Mouse (Mus musculus) brain, embryonic 18.5 days (tissue): ENCODE results near the gene Poc5.

Experiments
- DNase-seq: peaks from one replicate; pipeline ENCODE4 v3.0.0-alpha.2; 2012; ENCODE audit warnings: low read depth, low spot score

Poc5 gene

GRCm38 (mm10) chr13:96388042-96388888 lies at the start of gene Poc5:
Gene Poc5, plus strand, starts transcription at chr13:96388294.
- peak; percentile 98 for DNase-seq

GRCm38 (mm10) chr13:96341461-96341860 lies 46.6 kb upstream of the Poc5 start:
- DNase-seq: no peak

DNA sequence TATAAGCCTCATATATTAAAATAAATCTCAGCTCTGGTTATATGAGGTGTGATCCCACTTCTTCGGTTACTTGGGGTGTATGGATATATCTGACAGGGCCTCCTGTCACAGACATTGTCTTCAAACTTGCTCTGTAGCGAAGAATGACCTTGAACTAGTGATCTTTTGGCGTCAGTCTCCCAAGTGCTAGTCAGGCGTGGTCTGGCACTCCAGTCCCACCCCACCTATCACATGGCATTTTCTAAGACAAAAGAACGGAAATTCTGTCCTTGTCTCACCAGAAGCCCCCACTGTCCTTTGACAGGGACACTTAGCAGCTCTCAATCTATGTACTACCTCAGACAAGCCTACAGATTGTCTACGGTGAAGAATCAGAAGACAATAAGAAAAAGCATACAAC lies 43.3 kb upstream of the Poc5 start:
- DNase-seq: no peak

DNA sequence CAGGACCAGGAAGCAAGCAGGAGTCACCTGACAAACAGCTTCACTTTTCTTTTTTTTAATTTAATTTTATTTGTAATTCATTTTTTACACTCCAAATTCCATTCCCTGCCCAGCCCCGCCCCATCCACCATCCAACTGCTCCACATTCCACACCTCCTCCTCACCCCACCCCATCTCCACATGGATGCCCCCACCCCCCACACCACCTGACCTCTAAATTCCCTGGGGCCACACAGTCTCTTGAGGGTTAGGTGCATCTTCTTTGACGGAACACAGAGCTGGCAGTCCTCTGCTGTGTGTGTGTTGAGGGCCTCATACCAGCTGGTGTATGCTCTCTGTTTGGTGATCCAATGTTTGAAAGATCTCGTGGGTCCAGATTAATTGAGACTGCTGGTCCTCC lies 41.5 kb upstream of the Poc5 start:
- DNase-seq: no peak

- no peak for DNase-seq
Observed at GRCm38 (mm10) chr13:96350207-96350606, 37.9 kb upstream of the Poc5 start.

DNA sequence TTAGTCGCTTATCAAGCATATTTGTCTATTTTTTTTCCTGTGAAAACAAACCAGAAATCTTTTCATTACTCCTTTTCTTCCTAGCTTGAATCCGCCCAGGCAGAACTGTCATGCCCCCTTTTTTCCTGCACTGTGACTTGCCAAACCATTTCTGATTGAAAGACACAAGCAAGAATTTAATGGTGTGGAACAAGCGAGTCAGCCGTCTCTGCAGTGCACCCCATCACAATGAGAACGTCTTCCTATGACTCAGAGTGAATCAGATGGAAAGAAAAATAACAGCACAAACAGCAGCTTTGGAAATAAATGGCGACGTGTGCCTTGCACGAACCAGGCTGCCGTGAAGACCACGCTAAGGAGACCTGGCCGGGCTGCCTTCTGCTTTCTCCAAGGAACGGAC lies 36.8 kb upstream of the Poc5 start:
- no peak for DNase-seq

GRCm38 (mm10) chr13:96375519-96375918 lies 12.6 kb upstream of the Poc5 start:
- no peak for DNase-seq

GRCm38 (mm10) chr13:96376871-96377270 lies 11.2 kb upstream of the Poc5 start:
- no peak for DNase-seq

- DNase-seq: no peak
Observed at GRCm38 (mm10) chr13:96377883-96378282, 10.2 kb upstream of the Poc5 start.

- DNase-seq: no peak
Observed at GRCm38 (mm10) chr13:96389301-96389700, 1.2 kb downstream of the Poc5 start.

DNA sequence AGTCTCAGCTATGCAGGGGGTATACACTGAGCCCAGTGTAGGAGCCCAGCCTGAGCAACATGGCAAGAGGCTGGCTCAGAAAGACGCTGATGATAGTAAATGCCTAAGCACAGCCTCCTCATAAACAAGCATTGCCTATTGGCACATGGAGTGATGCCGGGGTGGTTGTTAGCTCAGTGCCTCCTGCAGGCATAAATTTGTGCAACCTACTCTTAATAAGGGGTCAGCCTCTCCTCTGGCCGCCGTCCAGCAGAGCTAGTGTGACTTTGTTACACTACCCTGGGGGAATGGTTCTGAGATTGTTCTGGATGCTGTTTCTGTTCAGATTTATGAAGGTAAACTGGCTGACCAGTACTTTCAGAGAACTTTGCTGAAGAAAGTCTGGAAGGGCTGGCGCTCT lies 13.2 kb downstream of the Poc5 start:
- no peak for DNase-seq

GRCm38 (mm10) chr13:96405518-96405917 lies 17.4 kb downstream of the Poc5 start:
- no peak for DNase-seq

- DNase-seq: no peak
Observed at GRCm38 (mm10) chr13:96407040-96407439, 18.9 kb downstream of the Poc5 start.

DNA sequence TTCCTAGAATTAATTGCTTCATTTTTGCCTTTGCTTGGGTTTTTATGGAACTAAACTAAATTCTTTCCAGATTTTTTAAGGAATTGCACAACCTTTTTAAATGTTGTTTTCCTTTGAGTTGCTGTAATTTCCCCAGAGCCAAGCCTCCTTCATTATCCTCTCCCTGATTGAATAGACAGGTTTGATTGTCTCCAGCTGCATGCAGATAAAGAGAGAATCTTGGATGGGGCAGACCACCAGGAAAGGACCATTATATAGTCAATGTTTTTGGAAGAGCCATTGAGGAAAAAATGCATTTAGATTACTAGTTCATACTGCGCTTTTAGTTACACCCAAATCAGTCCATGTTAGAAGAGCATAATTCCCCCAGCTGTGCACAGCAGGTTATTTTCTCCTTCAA lies 20.7 kb downstream of the Poc5 start:
- no peak for DNase-seq

- DNase-seq: no peak
Observed at GRCm38 (mm10) chr13:96414384-96414783, 26.3 kb downstream of the Poc5 start.

DNA sequence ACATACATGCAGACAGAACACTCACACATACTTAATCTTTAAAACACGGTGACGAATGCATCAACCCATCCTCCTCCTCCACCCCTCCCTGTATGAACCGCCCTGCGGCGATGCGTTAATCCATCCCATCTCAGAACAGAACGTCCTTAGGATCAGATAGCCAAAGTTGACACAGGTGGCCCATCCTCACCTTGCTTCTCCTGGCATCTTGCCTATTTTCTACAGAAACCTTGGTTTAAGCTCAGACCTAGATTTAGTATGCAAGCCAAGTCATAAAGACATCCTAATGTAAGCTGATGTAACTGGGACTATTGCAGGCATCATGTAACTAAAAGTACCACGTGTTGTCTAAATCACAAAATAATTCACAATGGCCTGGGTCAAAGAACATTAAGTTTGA lies 28.3 kb downstream of the Poc5 start:
- no peak for DNase-seq

- no peak for DNase-seq
Observed at GRCm38 (mm10) chr13:96417261-96417813, 29.2 kb downstream of the Poc5 start.

GRCm38 (mm10) chr13:96418487-96418886 lies 30.4 kb downstream of the Poc5 start:
- DNase-seq: no peak

DNA sequence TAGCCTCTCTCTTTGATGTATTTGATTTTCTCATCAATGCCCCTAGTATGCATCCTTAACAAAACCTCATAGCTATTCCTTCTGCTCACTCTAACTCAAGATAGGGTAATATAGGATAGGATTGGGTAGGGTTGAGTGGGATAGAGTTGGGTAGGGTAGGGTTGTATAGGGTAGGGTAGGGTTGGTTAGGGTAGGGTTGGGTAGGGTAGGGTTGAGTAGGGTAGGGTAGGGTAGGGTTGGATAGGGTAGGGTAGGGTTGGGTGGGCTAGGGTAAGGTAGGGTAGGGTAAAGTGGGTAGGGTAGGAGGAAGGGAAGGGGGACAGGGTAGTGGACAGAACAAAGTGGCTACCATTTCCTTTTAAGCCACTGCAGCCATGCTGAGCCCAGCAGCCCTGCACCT lies 33.1 kb downstream of the Poc5 start:
- DNase-seq: no peak

DNA sequence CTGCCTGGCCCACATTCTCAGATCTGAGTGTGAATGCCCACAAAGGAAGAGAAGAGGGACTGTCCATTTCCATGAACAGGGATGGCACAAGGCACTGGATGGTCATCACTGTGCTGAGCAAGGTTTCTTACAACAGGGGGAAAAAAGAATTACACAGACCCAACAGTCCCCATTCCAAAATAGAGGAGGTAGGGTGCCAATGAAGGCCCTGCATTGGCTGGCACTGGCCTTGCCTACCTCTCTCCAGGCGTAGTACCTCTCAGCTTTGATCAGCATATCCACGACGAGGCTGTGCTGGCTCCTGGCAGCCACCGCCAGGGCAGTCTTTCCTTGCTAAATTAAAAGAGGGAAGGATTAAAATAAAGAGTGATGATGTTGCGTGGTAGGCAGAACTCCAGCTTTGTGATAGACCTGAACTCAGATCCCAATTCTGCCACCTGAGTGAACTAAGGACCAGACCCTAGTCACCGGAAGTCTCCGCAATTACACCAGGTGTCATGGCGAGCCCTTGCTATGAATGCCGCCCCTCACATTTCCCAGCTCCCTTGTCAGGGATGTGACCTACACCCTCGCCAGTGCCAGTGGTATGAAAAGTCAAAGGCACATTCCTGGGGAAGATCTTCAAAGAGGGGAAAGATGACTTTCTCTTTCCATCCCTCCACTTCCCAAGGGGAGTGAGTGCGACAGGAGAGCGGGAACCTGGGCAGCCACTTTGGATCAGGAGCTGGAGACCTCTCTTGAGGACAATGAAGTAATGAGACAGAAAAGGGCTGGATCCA lies 36.6 kb downstream of the Poc5 start:
- DNase-seq: no peak

DNA sequence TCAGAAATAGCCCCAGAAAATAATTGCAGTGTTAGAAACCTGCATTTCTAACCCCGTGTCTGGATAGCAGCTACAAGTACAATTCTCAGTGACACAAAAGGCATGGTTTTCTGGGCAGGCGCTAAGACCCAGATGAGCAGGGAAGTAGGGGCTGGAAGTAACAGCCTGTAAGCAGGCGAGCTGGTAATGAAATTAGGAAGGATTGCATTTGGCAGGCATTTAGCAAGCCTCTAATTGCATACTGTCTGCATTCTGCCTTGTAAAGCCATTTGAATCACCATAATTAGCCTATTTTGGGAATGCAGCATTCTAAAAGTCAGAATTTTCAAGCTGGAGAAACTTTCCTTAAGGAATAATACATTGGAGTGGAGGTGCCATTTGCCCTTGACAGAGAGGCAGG lies 38.0 kb downstream of the Poc5 start:
- DNase-seq: peak; percentile 61

- DNase-seq: no peak
Observed at GRCm38 (mm10) chr13:96428531-96428930, 40.4 kb downstream of the Poc5 start.
